Mouse (Mus musculus) heart, embryonic 12.5 days (tissue): ENCODE data around the gene Tubgcp4. TPM values are rescaled to one million over a fixed set of nuclear protein-coding genes. Genes with fewer than 3 reads are reported as not detected.
A peak's percentile ranks its signal among the peaks of the same experiment; 100 is the strongest.
"Not testable (repeated sequence)": the region's sequence is repeated elsewhere in the genome, so short reads cannot be mapped to it uniquely, and the experiment has no call there.

ENCODE experiments used
- ATAC-seq: fragments of 200-750 bp; cut with Nextera tagmentation; 2 replicates; pipeline ENCODE4 v1.8.0; 2017; ENCODE audit warnings: moderate TSS enrichment, moderate library complexity; ENCODE audit not compliant: insufficient number of reproducible peaks, low FRiP score
- H3K27ac ChIP-seq: fragments of 300-500 bp; sonication (generic); 2 replicates; pipeline ENCODE4 v1.5.1; 2016; ENCODE audit warnings: mild to moderate bottlenecking, moderate library complexity; ENCODE audit not compliant: poor library complexity, severe bottlenecking
- H3K27me3 ChIP-seq: fragments of 300-500 bp; sonication (generic); replicated peaks from 2 replicates; pipeline ENCODE4 v1.6.1; 2016; ENCODE audit warnings: mild to moderate bottlenecking, moderate library complexity
- H3K36me3 ChIP-seq: fragments of 300-500 bp; sonication (generic); 2 replicates; pipeline ENCODE4 v1.6.1; 2016; ENCODE audit warnings: mild to moderate bottlenecking, moderate library complexity
- H3K4me1 ChIP-seq: fragments of 300-500 bp; sonication (generic); replicated peaks from 2 replicates; pipeline ENCODE4 v1.6.1; 2016; ENCODE audit warnings: mild to moderate bottlenecking
- H3K4me2 ChIP-seq: fragments of 300-500 bp; sonication (generic); 2 replicates; pipeline ENCODE4 v1.6.1; 2016; ENCODE audit warnings: mild to moderate bottlenecking, moderate library complexity
- H3K4me3 ChIP-seq: fragments of 300-500 bp; sonication (generic); 2 replicates; pipeline ENCODE4 v1.5.1; 2016; ENCODE audit warnings: mild to moderate bottlenecking
- H3K9ac ChIP-seq: fragments of 300-500 bp; sonication (generic); 2 replicates; pipeline ENCODE4 v1.6.1; 2016; ENCODE audit warnings: mild to moderate bottlenecking, moderate library complexity
- H3K9me3 ChIP-seq: fragments of 300-500 bp; sonication (generic); replicated peaks from 2 replicates; pipeline ENCODE4 v1.6.1; 2016; ENCODE audit warnings: mild to moderate bottlenecking, moderate library complexity
- WGBS: fragments of 180-500 bp; shearing (Covaris S2); methylation state at CpG from one replicate; pipeline ENCODE4 v1.1.7; 2016; 5-methylcytosine and 5-hydroxymethylcytosine counted together
- polyA plus RNA-seq: library from polyadenylated mRNA; unstranded; fragments of >200 nt; fragmentation: Nextera tagmentation; extraction: Ambion mirVana; gene quantifications from 2 replicates; pipeline ENCODE4 v1.2.1, GENCODE M21; 2016

Gene Tubgcp4
- polyA plus RNA-seq: 45.2 and 46.4 TPM in 2 replicates

DNA sequence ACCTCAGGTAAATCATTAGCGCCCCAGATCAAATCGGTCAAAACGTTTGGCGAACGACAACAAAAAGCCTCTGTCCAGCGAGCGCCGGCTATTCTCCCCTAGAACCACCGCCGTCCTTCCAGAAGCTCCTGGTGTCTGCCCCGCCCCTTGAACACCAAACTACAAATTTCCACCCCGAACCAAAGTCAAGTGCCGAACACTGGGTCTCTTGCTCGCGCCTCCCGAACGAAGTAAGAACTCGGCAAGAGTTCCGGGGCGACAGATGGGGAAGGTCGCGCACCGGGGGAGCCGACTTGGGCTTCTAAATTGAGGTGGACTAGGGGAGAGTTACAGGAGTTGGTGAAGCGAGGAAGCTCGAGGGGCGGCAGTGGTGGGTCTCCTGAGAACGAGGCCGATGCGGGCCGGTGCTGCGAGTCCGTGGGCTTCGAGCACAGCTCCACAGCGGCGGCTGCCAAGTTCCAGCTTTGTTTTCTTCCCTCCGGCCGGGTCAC is at the start of gene Tubgcp4:
Gene Tubgcp4, plus strand, starts transcription at position 174 of the 491 bp plus-strand sequence.
- H3K9me3 ChIP-seq: no peaks in the 10 kb centered on the region
- peaks cover 29% of the 10 kb centered on the region for H3K36me3 ChIP-seq
- H3K4me2 ChIP-seq: peak within 1 kb of the TSS; percentile 90
- peak within 1 kb of the TSS; percentile 79 for H3K9ac ChIP-seq
- peak within 1 kb of the TSS; percentile 69 for H3K4me3 ChIP-seq
- no peaks in the 10 kb centered on the region for H3K27me3 ChIP-seq
- peak within 1 kb of the TSS; percentile 83 for H3K27ac ChIP-seq
- WGBS: under 1% methylated on average over 36 of the region's 38 CpGs
- peak; percentile 60 for ATAC-seq
- peaks cover 18% of the 10 kb centered on the region for H3K4me1 ChIP-seq

GRCm38 (mm10) chr2:121126302-121126701 is 44.2 kb upstream of the Tubgcp4 start:
- H3K9ac ChIP-seq, H3K4me2 ChIP-seq, H3K36me3 ChIP-seq, H3K27me3 ChIP-seq, H3K27ac ChIP-seq, H3K4me1 ChIP-seq, H3K9me3 ChIP-seq, H3K4me3 ChIP-seq, ATAC-seq: not testable (repeated sequence)
- 86% methylated on average over 5 of the region's 5 CpGs for WGBS

DNA sequence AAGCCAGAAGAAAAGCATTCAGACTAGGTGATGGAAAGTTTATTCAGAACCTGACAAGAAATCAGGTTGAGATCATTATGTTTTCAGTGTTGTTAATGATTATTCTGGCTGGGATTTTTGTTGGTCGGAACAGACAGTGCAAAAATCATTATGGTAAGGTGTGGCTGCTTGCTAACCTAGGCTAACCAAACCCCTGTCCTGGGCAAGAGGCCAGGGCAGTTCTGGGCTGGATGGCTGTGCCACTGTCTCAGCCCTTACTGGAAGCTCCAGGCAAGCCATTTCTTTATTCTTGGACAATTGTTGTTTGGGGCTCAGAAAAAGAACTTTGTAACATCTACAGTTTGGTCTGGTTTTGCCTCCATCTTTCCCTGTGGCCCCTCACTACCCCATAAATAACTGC is 42.9 kb upstream of the Tubgcp4 start:
- H3K36me3 ChIP-seq: no peaks in the 10 kb centered on the region
- H3K27ac ChIP-seq: no peak overlapping the region
- H3K4me3 ChIP-seq: no peak overlapping the region
- H3K9me3 ChIP-seq: no peaks in the 10 kb centered on the region
- 80% methylated on average over 1 of the region's 1 CpGs for WGBS
- no peak for ATAC-seq
- H3K4me1 ChIP-seq: no peaks in the 10 kb centered on the region
- no peak overlapping the region for H3K4me2 ChIP-seq
- H3K27me3 ChIP-seq: no peaks in the 10 kb centered on the region
- H3K9ac ChIP-seq: no peak overlapping the region

- no peak overlapping the region for H3K4me3 ChIP-seq
- H3K36me3 ChIP-seq: no peaks in the 10 kb centered on the region
- no peak for ATAC-seq
- 63% methylated on average over 9 of the region's 9 CpGs for WGBS
- H3K27ac ChIP-seq: no peak overlapping the region
- no peaks in the 10 kb centered on the region for H3K27me3 ChIP-seq
- H3K9me3 ChIP-seq: no peaks in the 10 kb centered on the region
- H3K9ac ChIP-seq: no peak overlapping the region
- H3K4me2 ChIP-seq: no peak overlapping the region
- H3K4me1 ChIP-seq: no peaks in the 10 kb centered on the region
These were observed 41.4 kb upstream of the Tubgcp4 start for GRCm38 (mm10) chr2:121128865-121129620.

GRCm38 (mm10) chr2:121132822-121133221 is 37.6 kb upstream of the Tubgcp4 start:
- H3K4me2 ChIP-seq: no peak overlapping the region
- no peak for ATAC-seq
- no peak overlapping the region for H3K4me3 ChIP-seq
- no peak overlapping the region for H3K9ac ChIP-seq
- H3K36me3 ChIP-seq: peaks cover 7% of the 10 kb centered on the region
- no peaks in the 10 kb centered on the region for H3K27me3 ChIP-seq
- no peaks in the 10 kb centered on the region for H3K9me3 ChIP-seq
- no peaks in the 10 kb centered on the region for H3K4me1 ChIP-seq
- WGBS: 60% methylated on average over 1 of the region's 1 CpGs
- H3K27ac ChIP-seq: no peak overlapping the region

DNA sequence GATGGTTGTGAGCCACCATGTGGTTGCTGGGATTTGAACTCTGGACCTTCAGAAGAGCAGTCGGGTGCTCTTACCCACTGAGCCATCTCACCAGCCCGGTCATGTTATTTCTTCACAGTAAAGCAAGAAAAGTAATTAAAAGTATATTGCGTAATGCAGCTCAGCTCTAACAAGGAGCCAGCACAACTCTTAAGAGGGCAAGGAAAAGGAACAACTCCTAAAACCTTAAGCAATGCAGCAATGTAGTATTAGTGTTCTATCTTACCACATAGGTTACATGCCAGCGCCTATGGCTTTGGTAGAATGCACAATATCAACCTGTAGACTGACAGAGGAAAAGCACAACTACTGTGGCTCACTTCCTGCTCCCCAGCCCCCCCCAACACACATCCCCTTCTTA is 33.1 kb upstream of the Tubgcp4 start:
- Histone ChIP-seq H3K9me3 (0 out of 2 replicates have a peak, but pooled peaks cover 4% of the 10 kb centered on the region), H3K4me1 (peaks cover 24% of the 10 kb centered on the region), H3K27me3 (no peaks in the 10 kb centered on the region), H3K4me2 (no peak overlapping the region), H3K36me3 (peaks cover 23% of the 10 kb centered on the region), H3K9ac (no peak overlapping the region), H3K27ac (no peak overlapping the region), H3K4me3 (no peak overlapping the region)
- WGBS: 94% methylated on average over 4 of the region's 4 CpGs
- ATAC-seq: no peak

GRCm38 (mm10) chr2:121139266-121140017 is 31.0 kb upstream of the Tubgcp4 start:
- Histone ChIP-seq H3K27ac (peak overlapping the region; percentile 98), H3K27me3 (no peaks in the 10 kb centered on the region), H3K9me3 (0 out of 2 replicates have a peak, but pooled peaks cover 4% of the 10 kb centered on the region), H3K9ac (peak overlapping the region; percentile 88), H3K4me3 (peak overlapping the region; percentile 76), H3K4me2 (peak overlapping the region; percentile 88), H3K4me1 (peaks cover 24% of the 10 kb centered on the region), H3K36me3 (peaks cover 29% of the 10 kb centered on the region)
- 41% methylated on average over 29 of the region's 29 CpGs for WGBS
- peak; percentile 28; the same call in 1 of the 2 replicates for ATAC-seq

DNA sequence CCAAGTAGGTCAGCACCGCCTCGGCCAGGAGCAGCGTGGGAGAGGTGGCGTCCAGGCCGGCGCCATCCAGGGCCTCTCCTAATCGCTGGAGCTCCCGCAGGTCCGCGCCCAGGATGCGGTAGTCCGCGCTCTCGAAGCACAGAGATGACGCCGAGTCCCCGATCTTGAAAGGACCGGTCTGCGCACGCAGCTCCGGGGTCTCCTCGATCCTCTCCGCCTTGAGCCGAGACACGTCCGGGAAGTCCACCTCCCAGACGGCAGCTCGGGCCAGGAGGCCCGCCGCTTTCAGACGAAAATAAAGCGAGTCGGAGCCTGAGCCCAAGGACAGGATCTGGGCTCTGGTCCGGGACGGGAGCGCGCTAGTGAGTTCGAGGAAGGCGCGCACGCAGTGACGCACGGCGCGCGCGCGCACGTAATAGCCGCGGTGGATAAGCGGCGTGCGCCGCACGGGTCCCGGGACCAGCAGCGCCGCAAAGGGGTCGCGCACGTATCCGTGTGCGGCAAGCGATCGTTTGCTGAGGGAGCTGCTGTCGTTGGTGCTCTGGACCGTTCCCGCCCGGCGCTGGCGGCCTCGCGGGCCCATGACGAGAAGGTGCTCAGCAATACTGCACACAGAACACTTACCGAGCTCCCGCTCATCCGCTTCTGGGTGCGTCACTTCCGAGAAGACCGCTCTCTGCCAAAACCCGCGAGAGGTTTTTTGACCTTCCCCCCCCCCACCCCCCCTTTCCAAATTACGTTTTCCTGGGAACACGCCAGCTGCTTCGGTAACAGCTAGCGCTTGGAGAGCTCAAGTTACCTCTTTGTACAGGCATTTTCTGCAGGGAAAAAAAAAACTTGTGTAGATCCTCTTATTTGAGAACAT is 30.2 kb upstream of the Tubgcp4 start, which contains the start of the genes Adal and Lcmt2:
Gene Adal, plus strand, starts transcription at position 411 of the 865 bp plus-strand sequence.
Gene Lcmt2, minus strand, starts transcription at position 636 of the 865 bp plus-strand sequence.
- Histone ChIP-seq H3K36me3 (peaks cover 29% of the 10 kb centered on the region), H3K4me1 (peaks cover 24% of the 10 kb centered on the region), H3K9ac (peak within 1 kb of the TSS; percentile 88), H3K4me2 (peak within 1 kb of the TSS; percentile 88), H3K4me3 (peak within 1 kb of the TSS; percentile 76), H3K27me3 (no peaks in the 10 kb centered on the region), H3K27ac (peak within 1 kb of the TSS; percentile 98), H3K9me3 (0 out of 2 replicates have a peak, but pooled peaks cover 4% of the 10 kb centered on the region)
- ATAC-seq: peak; percentile 92
- under 1% methylated on average over 87 of the region's 87 CpGs for WGBS

GRCm38 (mm10) chr2:121141216-121142035 is 29.0 kb upstream of the Tubgcp4 start:
- H3K4me1 ChIP-seq: peaks cover 24% of the 10 kb centered on the region
- peak overlapping the region; percentile 88 for H3K9ac ChIP-seq
- no peaks in the 10 kb centered on the region for H3K27me3 ChIP-seq
- H3K9me3 ChIP-seq: 0 out of 2 replicates have a peak, but pooled peaks cover 4% of the 10 kb centered on the region
- peak overlapping the region; percentile 98 for H3K27ac ChIP-seq
- 75% methylated on average over 16 of the region's 16 CpGs for WGBS
- H3K4me2 ChIP-seq: peak overlapping the region; percentile 88
- peaks cover 38% of the 10 kb centered on the region for H3K36me3 ChIP-seq
- H3K4me3 ChIP-seq: peak overlapping the region; percentile 76
- ATAC-seq: no peak

DNA sequence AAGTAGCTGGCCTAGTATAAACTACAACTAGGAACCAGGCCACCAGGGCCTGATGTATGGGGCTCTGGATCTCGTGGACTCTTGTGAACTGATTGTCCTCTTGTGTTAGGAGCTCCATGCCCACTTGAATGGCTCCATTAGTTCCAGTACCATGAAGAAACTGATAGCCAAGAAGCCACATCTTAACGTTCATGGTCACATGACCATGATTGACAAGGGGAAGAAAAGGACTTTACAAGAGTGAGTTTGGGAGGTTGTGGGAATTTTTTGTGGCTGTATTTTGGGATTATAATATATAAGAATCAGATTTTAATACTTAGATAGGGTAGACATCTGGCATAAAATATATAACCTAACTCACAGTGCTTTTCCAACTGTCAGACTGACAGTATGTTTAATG is 28.0 kb upstream of the Tubgcp4 start:
- H3K9me3 ChIP-seq: 0 out of 2 replicates have a peak, but pooled peaks cover 4% of the 10 kb centered on the region
- ATAC-seq: no peak
- no peak overlapping the region for H3K9ac ChIP-seq
- H3K27me3 ChIP-seq: no peaks in the 10 kb centered on the region
- H3K4me3 ChIP-seq: no peak overlapping the region
- H3K36me3 ChIP-seq: peaks cover 42% of the 10 kb centered on the region
- no peak overlapping the region for H3K4me2 ChIP-seq
- H3K27ac ChIP-seq: no peak overlapping the region
- WGBS: 69% methylated on average over 2 of the region's 2 CpGs
- H3K4me1 ChIP-seq: peaks cover 24% of the 10 kb centered on the region
